Comparison of ENCODE assay signal across 19 mouse cellular contexts in genomic region chrX:12124571-12124970, GRCm38 (mm10). TPM values are rescaled to one million over a fixed set of nuclear protein-coding genes. Genes with fewer than 3 reads are reported as not detected.
DNase-seq lines count a peak whose midpoint lies in the region; ATAC-seq and TF ChIP-seq lines count a peak whose summit lies in the region.
"Had no signal": no experiment of that assay in that cellular context is flagged by ENCODE, and none has a peak within 500 bp of the region (broad histone marks: within the 10 kb centered on the region; RNA-seq: fewer than 3 reads in every experiment).

No protein-coding gene starts in this region.

- no peak overlapping the region for H3K27ac ChIP-seq in heart, embryonic 13.5 days (replicated peaks)
- peak overlapping the region; percentile 9; the same call in 1 of the 2 replicates for H3K27ac ChIP-seq in midbrain, embryonic 11.5 days (ENCODE audit: low read depth, low read length)
- no peak overlapping the region for H3K27ac ChIP-seq in midbrain, embryonic 16.5 days (ENCODE audit: low read length)
- H3K27ac ChIP-seq in bone marrow macrophage, adult 2 months (ENCODE audit: insufficient read depth, low read depth, low read length): peak overlapping the region; percentile 94
- H3K27ac ChIP-seq: hindbrain, embryonic 13.5 days; liver, embryonic 13.5 days; stomach, postnatal 0 days had no signal

- peaks cover 66% of the 10 kb centered on the region for H3K27me3 ChIP-seq in heart, embryonic 13.5 days (replicated peaks)
- peaks cover 33% of the 10 kb centered on the region for H3K27me3 ChIP-seq in midbrain, embryonic 11.5 days (ENCODE audit: control insufficient read depth, insufficient read depth, low read length)
- peaks cover 18% of the 10 kb centered on the region for H3K27me3 ChIP-seq in midbrain, embryonic 16.5 days (ENCODE audit: control insufficient read depth, insufficient read depth, low read depth, low read length)
- H3K27me3 ChIP-seq in splenic B cell, adult 2 months (ENCODE audit: control insufficient read depth, insufficient read depth, low read length, poor library complexity, severe bottlenecking): no peaks in the 10 kb centered on the region

- no peak for ATAC-seq in heart, embryonic 13.5 days (ENCODE audit: extremely low read depth, insufficient number of reproducible peaks, low FRiP score, low TSS enrichment)
- ATAC-seq in midbrain, embryonic 11.5 days (ENCODE audit: low FRiP score): no peak
- ATAC-seq in midbrain, embryonic 16.5 days: no peak
- ATAC-seq: forebrain, postnatal 0 days; lung, postnatal 0 days had no signal

- 0 out of 2 replicates have a peak overlapping the region, but pooled peaks have one; percentile 47 for H3K9ac ChIP-seq in heart, embryonic 13.5 days
- H3K9ac ChIP-seq in midbrain, embryonic 11.5 days (ENCODE audit: low read length): no peak overlapping the region
- H3K9ac ChIP-seq in midbrain, embryonic 16.5 days (ENCODE audit: low read depth, low read length): no peak overlapping the region
- H3K9ac ChIP-seq: forebrain, postnatal 0 days; liver, embryonic 13.5 days had no signal

- H3K4me2 ChIP-seq in heart, embryonic 13.5 days: no peak overlapping the region
- H3K4me2 ChIP-seq in midbrain, embryonic 11.5 days: no peak overlapping the region
- H3K4me2 ChIP-seq in midbrain, embryonic 16.5 days (ENCODE audit: low read length): no peak overlapping the region
- H3K4me2 ChIP-seq: liver, embryonic 13.5 days had no signal

- no peak overlapping the region for H3K4me3 ChIP-seq in heart, embryonic 13.5 days
- no peak overlapping the region for H3K4me3 ChIP-seq in midbrain, embryonic 11.5 days (ENCODE audit: low read depth, low read length)
- no peak overlapping the region for H3K4me3 ChIP-seq in midbrain, embryonic 16.5 days (ENCODE audit: low read depth, low read length)
- no peak overlapping the region for H3K4me3 ChIP-seq in bone marrow macrophage, adult 2 months (ENCODE audit: insufficient read depth, low read length)
- H3K4me3 ChIP-seq: hindbrain, embryonic 13.5 days; liver, embryonic 13.5 days had no signal

- no peak for TF ChIP-seq POLR2A in bone marrow macrophage, adult 2 months (IDR thresholded peaks at IDR 0.05; ENCODE audit: borderline replicate concordance, low read depth, low read length)

- no peak for DNase-seq in heart, postnatal 14 days
- no peak for DNase-seq in midbrain, embryonic 11.5 days (ENCODE audit: low spot score, missing footprints)
- DNase-seq in splenic B cell, adult 2 months (ENCODE audit: low read depth, low spot score): peak; percentile 23
- DNase-seq in urinary bladder, postnatal 14 days (ENCODE audit: low spot score): no peak
- DNase-seq: adrenal gland, postnatal 14 days; B cell, adult 2 months; cerebellum, adult 9-10 months; forebrain, postnatal 0 days; gastrocnemius, postnatal 25 days; kidney, adult 18-20 months; layer of hippocampus, adult 9-11 months; liver, embryonic 13.5 days; midbrain, embryonic 14.5 days had no signal

- WGBS in heart, embryonic 13.5 days: 19% methylated on average over 3 of the region's 3 CpGs
- WGBS in midbrain, embryonic 11.5 days: 7% methylated on average over 3 of the region's 3 CpGs
- 28% methylated on average over 3 of the region's 3 CpGs for WGBS in midbrain, embryonic 16.5 days

- H3K36me3 ChIP-seq in heart, embryonic 13.5 days: no peaks in the 10 kb centered on the region
- H3K36me3 ChIP-seq in midbrain, embryonic 11.5 days (ENCODE audit: control insufficient read depth, insufficient read depth, low read length): no peaks in the 10 kb centered on the region
- H3K36me3 ChIP-seq in midbrain, embryonic 16.5 days (ENCODE audit: control insufficient read depth, insufficient read depth, low read length): no peaks in the 10 kb centered on the region
- no peaks in the 10 kb centered on the region for H3K36me3 ChIP-seq in splenic B cell, adult 2 months (ENCODE audit: control insufficient read depth, insufficient read depth, low read length, poor library complexity, severe bottlenecking)
- H3K36me3 ChIP-seq: hindbrain, embryonic 13.5 days; liver, embryonic 13.5 days had no signal

- no peak for TF ChIP-seq CTCF in bone marrow macrophage, adult 2 months (IDR thresholded peaks at IDR 0.05; ENCODE audit: low read depth, low read length)

- intact Hi-C loops in heart, postnatal 14 days (cut with DNase I): no loop called here

- H3K9me3 ChIP-seq in heart, embryonic 13.5 days: no peaks in the 10 kb centered on the region
- no peaks in the 10 kb centered on the region for H3K9me3 ChIP-seq in midbrain, embryonic 11.5 days (ENCODE audit: control insufficient read depth, low read length)
- H3K9me3 ChIP-seq in midbrain, embryonic 16.5 days (replicated peaks; ENCODE audit: control insufficient read depth, low read length, poor library complexity, severe bottlenecking): no peaks in the 10 kb centered on the region
- H3K9me3 ChIP-seq: hindbrain, embryonic 13.5 days; liver, embryonic 13.5 days had no signal

- peaks cover 44% of the 10 kb centered on the region for H3K4me1 ChIP-seq in heart, embryonic 13.5 days
- peaks cover 38% of the 10 kb centered on the region for H3K4me1 ChIP-seq in midbrain, embryonic 11.5 days (ENCODE audit: control insufficient read depth, insufficient read depth, low read length)
- H3K4me1 ChIP-seq in midbrain, embryonic 16.5 days (ENCODE audit: control insufficient read depth, insufficient read depth, low read length): peaks cover 19% of the 10 kb centered on the region
- H3K4me1 ChIP-seq in bone marrow macrophage, adult 2 months (ENCODE audit: control insufficient read depth, insufficient read depth, low read length): peaks cover 34% of the 10 kb centered on the region

RNA-seq across cellular contexts. Expression of gene Bcor, which starts 35.6 kb away (rescaled TPM):
- 14.2 and 14.5 TPM in 2 replicates for polyA plus RNA-seq in heart, embryonic 13.5 days (2015; fragmentation: Nextera tagmentation; extraction: Ambion mirVana)
- total RNA-seq in heart, postnatal 14 days (2021): 10 to 100 TPM; 24.4 to 25.8 TPM
- polyA plus RNA-seq in midbrain, embryonic 11.5 days (2014; fragmentation: Nextera tagmentation; extraction: Ambion mirVana): 26.3 and 27.7 TPM in 2 replicates
- 14.7 and 16.8 TPM in 2 replicates for polyA plus RNA-seq in midbrain, embryonic 16.5 days (2015; fragmentation: Nextera tagmentation; extraction: Ambion mirVana)
- 9.8 and 11.4 TPM in 2 replicates for polyA plus RNA-seq in bone marrow macrophage, adult 2 months (2012; ENCODE audit: insufficient read depth, insufficient read length, missing spikeins)

Comparison
In these comparisons a context has a peak if more than half of its experiments do, and no peak if none do; other contexts are left out.
1. H3K27ac ChIP-seq: peak in midbrain, embryonic 11.5 days (single experiment) and bone marrow macrophage, adult 2 months (single experiment); none in heart, embryonic 13.5 days (single experiment) and midbrain, embryonic 16.5 days (single experiment).